Mouse (Mus musculus): ENCODE measurements around the gene Gpr39.

DNA sequence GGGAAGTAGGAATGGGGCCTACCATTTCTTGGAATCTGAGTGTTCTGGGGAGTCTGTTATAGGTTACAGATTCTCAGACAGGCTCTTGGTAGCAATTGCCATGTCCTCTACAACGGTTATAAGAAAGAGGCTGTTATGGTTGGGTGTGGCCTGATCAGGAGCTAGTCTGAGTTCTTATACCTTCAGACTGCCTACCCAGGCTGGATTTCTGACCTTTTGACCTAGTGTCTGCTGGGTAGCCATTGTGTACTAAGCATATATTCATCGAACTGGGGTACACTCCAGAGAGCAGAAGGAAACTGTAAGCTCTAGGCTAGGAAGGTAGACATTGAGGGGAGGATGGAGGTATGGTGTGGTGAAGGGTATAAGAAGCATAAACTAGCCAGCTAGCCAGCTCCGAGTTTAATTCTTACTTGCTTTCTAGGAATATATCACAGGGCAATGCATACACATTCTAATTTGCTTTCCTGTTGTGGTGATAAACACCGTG lies 24.4 kb downstream of the Gpr39 start:
- no peak for TF ChIP-seq POLR2A (IDR thresholded peaks at IDR 0.05; ENCODE audit: insufficient read depth, low read depth, low read length)
- no peak for TF ChIP-seq CTCF (IDR thresholded peaks at IDR 0.05; ENCODE audit: insufficient read depth, low read depth, low read length)

All from olfactory bulb, adult 2 months (tissue).